Mouse (Mus musculus) heart, postnatal 0 days (tissue): ENCODE results near the gene Ank2.

Source experiments
- CTCF ChIP-seq: IDR thresholded peaks from 2 replicates; pipeline ENCODE4 v1.5.1; 2016; ENCODE audit warnings: antibody characterized with exemption, control low read depth, low read depth
- EP300 ChIP-seq: IDR thresholded peaks from 2 replicates; pipeline ENCODE4 v1.6.1; 2016; ENCODE audit warnings: antibody characterized with exemption, low read depth

DNA sequence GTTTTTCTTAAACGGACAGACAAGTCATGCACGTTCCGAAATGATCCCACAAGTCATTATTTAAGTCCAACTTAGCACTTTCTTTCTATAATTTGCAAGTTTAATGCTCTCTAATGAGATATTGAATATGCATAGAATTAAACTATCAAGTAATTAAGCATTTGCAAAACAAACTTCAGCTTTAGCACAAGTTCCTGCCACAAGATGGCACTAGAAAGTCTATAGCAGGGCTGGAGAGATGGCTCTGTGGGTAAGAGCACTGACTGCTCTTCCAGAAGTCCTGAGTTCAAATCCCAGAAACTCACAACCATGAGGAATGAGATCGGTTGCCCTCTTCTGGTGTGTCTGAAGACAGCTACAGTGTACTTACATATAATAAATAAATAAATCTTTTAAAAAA is 45.4 kb downstream of the Ank2 start:
- peak; percentile 47 for TF ChIP-seq CTCF
- no peak for TF ChIP-seq EP300
